In genomic region chr7:68486676-68487075, GRCm38 (mm10) we compare ENCODE assay signal across 15 mouse cellular contexts.
"Had no signal": no experiment of that assay in that cellular context is flagged by ENCODE, and none has a peak within 500 bp of the region (broad histone marks: within the 10 kb centered on the region; RNA-seq: fewer than 3 reads in every experiment).

No protein-coding gene starts in this region.

- H3K4me3 ChIP-seq: neural tube, embryonic 15.5 days; stomach, embryonic 15.5 days had no signal

- H3K36me3 ChIP-seq: neural tube, embryonic 15.5 days; stomach, embryonic 15.5 days had no signal

- H3K9ac ChIP-seq: neural tube, embryonic 15.5 days; stomach, embryonic 15.5 days had no signal

- DNase-seq: retina, postnatal 1 day; right cerebral cortex, adult 18-20 months; right cerebral cortex, postnatal 14 days; right cerebral cortex, postnatal 25 days; right cerebral cortex, postnatal 4 days; spleen, adult 18-20 months; thymus, adult 18-20 months; thymus, adult 2 months; thymus, postnatal 14 days; thymus, postnatal 25 days; thymus, postnatal 36 days; thymus, postnatal 4 days had no signal

- H3K4me1 ChIP-seq: stomach, embryonic 15.5 days had no signal

- H3K27ac ChIP-seq: neural tube, embryonic 15.5 days; stomach, embryonic 15.5 days; stomach, postnatal 0 days had no signal

- H3K9me3 ChIP-seq: neural tube, embryonic 15.5 days; stomach, embryonic 15.5 days had no signal

- H3K4me2 ChIP-seq: neural tube, embryonic 15.5 days; stomach, embryonic 15.5 days had no signal

- H3K27me3 ChIP-seq: stomach, embryonic 15.5 days had no signal
